ENCODE assay signal across 13 mouse cellular contexts in genomic region chr13:12013986-12014385, GRCm38 (mm10).
A peak's percentile ranks its signal among the peaks of the same experiment; 100 is the strongest.
DNase-seq lines count a peak whose midpoint lies in the region; ATAC-seq lines count a peak whose summit lies in the region.
"Had no signal": no experiment of that assay in that cellular context is flagged by ENCODE, and none has a peak within 500 bp of the region (broad histone marks: within the 10 kb centered on the region; RNA-seq: fewer than 3 reads in every experiment).

No protein-coding gene starts in this region.

- intact Hi-C loops in left cerebral cortex, postnatal 4 days (cut with DNase I): no loop called here

- no peaks in the 10 kb centered on the region for H3K9me3 ChIP-seq in heart, embryonic 10.5 days
- no peaks in the 10 kb centered on the region for H3K9me3 ChIP-seq in kidney, embryonic 16.5 days (ENCODE audit: low read length)

- H3K27me3 ChIP-seq in heart, embryonic 10.5 days (ENCODE audit: insufficient read depth, poor library complexity, severe bottlenecking): no peaks in the 10 kb centered on the region
- H3K27me3 ChIP-seq in kidney, embryonic 16.5 days (ENCODE audit: insufficient read depth, low read length): no peaks in the 10 kb centered on the region

- H3K4me2 ChIP-seq in kidney, embryonic 16.5 days (replicated peaks; ENCODE audit: low read depth, low read length): no peak overlapping the region
- H3K4me2 ChIP-seq: midbrain, embryonic 11.5 days had no signal

- H3K4me3 ChIP-seq in heart, embryonic 10.5 days: no peak overlapping the region
- H3K4me3 ChIP-seq in kidney, embryonic 16.5 days (ENCODE audit: low read length): no peak overlapping the region

- peak; percentile 67 for DNase-seq in left cerebral cortex, adult 11 months (ENCODE audit: low spot score)
- no peak for DNase-seq in left cerebral cortex, postnatal 4 days
- peak; percentile 81 to 93 for DNase-seq in layer of hippocampus, adult 18-20 months (ENCODE audit: low spot score in 2 of 2)
- DNase-seq in left cerebral cortex, adult 9 months (ENCODE audit: low spot score in 2 of 2): peak; percentile 75 to 86
- DNase-seq in heart, embryonic 10.5 days (ENCODE audit: low spot score): no peak
- no peak for DNase-seq in gastrocnemius, adult 8-10 months (ENCODE audit: low spot score in 2 of 2)
- DNase-seq in retina, embryonic 14.5 days (ENCODE audit: low spot score): no peak
- DNase-seq: adrenal gland, postnatal 25 days; heart, postnatal 36 days had no signal

- WGBS in heart, embryonic 10.5 days: 61% methylated on average over 8 of the region's 8 CpGs
- 63% methylated on average over 8 of the region's 8 CpGs for WGBS in kidney, embryonic 16.5 days

- no peak for ATAC-seq in kidney, embryonic 16.5 days (ENCODE audit: low FRiP score, low TSS enrichment)
- ATAC-seq: inflammation-experienced regulatory T-cells, adult 6 months had no signal

- peaks cover 50% of the 10 kb centered on the region for H3K4me1 ChIP-seq in heart, embryonic 10.5 days
- no peaks in the 10 kb centered on the region for H3K4me1 ChIP-seq in kidney, embryonic 16.5 days (ENCODE audit: insufficient read depth, low read length)

- H3K9ac ChIP-seq in kidney, embryonic 16.5 days (replicated peaks; ENCODE audit: low read length): no peak overlapping the region

- H3K27ac ChIP-seq in heart, embryonic 10.5 days: no peak overlapping the region
- no peak overlapping the region for H3K27ac ChIP-seq in kidney, embryonic 16.5 days (ENCODE audit: low read length)
- H3K27ac ChIP-seq: kidney, postnatal 0 days had no signal

- H3K36me3 ChIP-seq in heart, embryonic 10.5 days: no peaks in the 10 kb centered on the region
- no peaks in the 10 kb centered on the region for H3K36me3 ChIP-seq in kidney, embryonic 16.5 days (ENCODE audit: insufficient read depth, low read length)

Comparison
In these comparisons a context has a peak if more than half of its experiments do, and no peak if none do; other contexts are left out.
1. DNase-seq: peak in left cerebral cortex, adult 11 months (single experiment), layer of hippocampus, adult 18-20 months (2 of 2) and left cerebral cortex, adult 9 months (2 of 2); none in left cerebral cortex, postnatal 4 days (single experiment), heart, embryonic 10.5 days (single experiment), gastrocnemius, adult 8-10 months (0 of 2) and retina, embryonic 14.5 days (single experiment).